Mouse (Mus musculus) liver, embryonic 15.5 days (tissue): Measurements from ENCODE around the gene Pam. TPM values are rescaled to one million over a fixed set of nuclear protein-coding genes. Genes with fewer than 3 reads are reported as not detected.

Experiments used
- ATAC-seq: fragments of 200-750 bp; cut with Nextera tagmentation; 2 replicates; pipeline ENCODE4 v1.8.0; 2017; ENCODE audit warnings: moderate number of reproducible peaks, mild to moderate bottlenecking, moderate library complexity; ENCODE audit not compliant: insufficient read depth
- H3K27ac ChIP-seq: fragments of 300-500 bp; sonication (generic); replicated peaks from 2 replicates; pipeline ENCODE4 v1.5.1; 2015; ENCODE audit warnings: mild to moderate bottlenecking, inconsistent platforms
- H3K27me3 ChIP-seq: fragments of 300-500 bp; sonication (generic); 2 replicates; pipeline ENCODE4 v1.6.1; 2015; ENCODE audit warnings: mild to moderate bottlenecking, inconsistent platforms
- H3K36me3 ChIP-seq: fragments of 300-500 bp; sonication (generic); replicated peaks from 2 replicates; pipeline ENCODE4 v1.6.1; 2015; ENCODE audit warnings: moderate library complexity, mild to moderate bottlenecking, inconsistent platforms
- H3K4me1 ChIP-seq: fragments of 300-500 bp; sonication (generic); replicated peaks from 2 replicates; pipeline ENCODE4 v1.6.1; 2015; ENCODE audit warnings: inconsistent platforms
- H3K4me2 ChIP-seq: fragments of 300-500 bp; sonication (generic); 2 replicates; pipeline ENCODE4 v1.6.1; 2015; ENCODE audit warnings: moderate library complexity, mild to moderate bottlenecking, inconsistent platforms
- H3K4me3 ChIP-seq: fragments of 300-500 bp; sonication (generic); replicated peaks from 2 replicates; pipeline ENCODE4 v1.5.1; 2015; ENCODE audit warnings: mild to moderate bottlenecking, inconsistent platforms
- H3K9ac ChIP-seq: fragments of 300-500 bp; sonication (generic); 2 replicates; pipeline ENCODE4 v1.6.1; 2015; ENCODE audit warnings: moderate library complexity, mild to moderate bottlenecking, inconsistent platforms
- H3K9me3 ChIP-seq: fragments of 300-500 bp; sonication (generic); replicated peaks from 2 replicates; pipeline ENCODE4 v1.6.1; 2016; ENCODE audit warnings: inconsistent platforms
- WGBS: fragments of 180-500 bp; shearing (Covaris S2); methylation state at CpG from one replicate; pipeline ENCODE4 v1.1.7; 2015; ENCODE audit warnings: mixed read lengths; ENCODE audit not compliant: insufficient replicate concordance; 5-methylcytosine and 5-hydroxymethylcytosine counted together
- polyA plus RNA-seq: library from polyadenylated mRNA; unstranded; fragments of >200 nt; fragmentation: Nextera tagmentation; extraction: Ambion mirVana; gene quantifications from 2 replicates; pipeline ENCODE4 v1.2.1, GENCODE M21; 2015

The Pam gene
- polyA plus RNA-seq, 1 experiment from 2014 or later, result 7.5 TPM

DNA sequence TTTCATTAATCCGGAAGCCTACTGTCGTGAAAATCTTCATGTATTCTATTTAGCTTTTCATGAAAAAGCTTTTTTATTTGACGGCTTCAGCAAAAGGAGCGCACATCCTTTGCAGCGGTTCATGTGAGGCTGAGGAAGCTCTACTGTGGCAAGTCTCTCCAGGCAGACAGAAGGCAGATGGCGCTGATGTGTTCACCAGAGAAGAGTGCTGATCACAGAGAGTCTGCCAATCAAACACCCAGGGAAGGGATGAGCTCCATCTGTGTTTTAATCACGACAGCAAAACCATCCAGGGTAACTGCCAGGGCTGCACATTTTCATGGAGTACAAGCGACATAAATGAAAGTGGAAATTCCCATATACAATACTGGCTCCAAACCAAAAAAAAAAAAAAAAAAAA is 63.6 kb downstream of the Pam start:
- Histone ChIP-seq H3K36me3 (no peaks in the 10 kb centered on the region), H3K4me2 (no peak overlapping the region), H3K4me3 (no peak overlapping the region), H3K27ac (no peak overlapping the region), H3K4me1 (no peaks in the 10 kb centered on the region), H3K27me3 (no peaks in the 10 kb centered on the region), H3K9ac (no peak overlapping the region), H3K9me3 (no peaks in the 10 kb centered on the region)
- 72% methylated on average over 8 of the region's 8 CpGs for WGBS
- no peak for ATAC-seq

DNA sequence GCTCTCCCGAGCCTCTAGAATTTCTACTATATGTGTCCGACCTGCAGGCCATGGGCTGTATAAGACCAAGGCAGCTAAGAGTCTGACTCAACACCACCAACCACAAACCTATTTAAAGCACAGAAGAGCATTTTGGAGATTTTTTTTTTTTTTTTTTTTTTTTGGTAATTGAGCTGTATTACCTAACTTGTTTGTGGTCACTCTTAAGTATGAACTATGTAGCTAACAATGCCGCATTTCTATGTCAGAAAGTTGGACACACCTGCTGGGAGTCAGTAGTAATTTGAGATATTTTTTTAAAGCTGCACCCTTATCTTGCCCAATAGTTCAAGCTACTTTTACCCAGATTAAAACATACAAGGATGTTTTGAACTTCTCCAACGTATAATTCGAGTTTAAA is 66.4 kb downstream of the Pam start:
- no peak for ATAC-seq
- WGBS, result 59% methylated on average over 5 of the region's 5 CpGs
- Histone ChIP-seq H3K36me3 (no peaks in the 10 kb centered on the region), H3K4me2 (no peak overlapping the region), H3K9me3 (no peaks in the 10 kb centered on the region), H3K4me3 (no peak overlapping the region), H3K27me3 (no peaks in the 10 kb centered on the region), H3K4me1 (no peaks in the 10 kb centered on the region), H3K27ac (no peak overlapping the region), H3K9ac (no peak overlapping the region)

DNA sequence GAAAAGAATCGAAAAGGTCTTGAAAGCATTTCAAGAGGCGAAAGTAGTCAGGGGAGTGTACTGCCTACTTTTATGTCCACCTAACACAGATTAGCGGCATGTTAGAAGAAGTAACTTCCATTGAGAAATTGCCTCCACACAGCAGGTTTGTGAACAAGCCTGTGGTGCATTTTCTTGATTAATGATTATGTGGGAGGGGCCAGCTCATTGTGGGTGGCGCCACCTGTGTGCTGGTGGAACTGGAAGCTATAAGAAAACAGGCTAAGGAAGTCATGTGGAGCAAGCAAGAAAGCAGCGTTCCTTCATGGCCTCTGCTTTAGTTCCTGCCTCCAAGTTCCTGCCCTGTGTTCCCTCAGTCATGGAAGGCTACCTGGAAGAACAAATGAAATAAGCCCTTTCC is 67.0 kb downstream of the Pam start:
- Histone ChIP-seq H3K9me3 (no peaks in the 10 kb centered on the region), H3K4me1 (no peaks in the 10 kb centered on the region), H3K9ac (no peak overlapping the region), H3K36me3 (no peaks in the 10 kb centered on the region), H3K27ac (no peak overlapping the region), H3K27me3 (no peaks in the 10 kb centered on the region), H3K4me3 (no peak overlapping the region), H3K4me2 (no peak overlapping the region)
- WGBS, result 39% methylated on average over 5 of the region's 5 CpGs
- ATAC-seq, result no peak

DNA sequence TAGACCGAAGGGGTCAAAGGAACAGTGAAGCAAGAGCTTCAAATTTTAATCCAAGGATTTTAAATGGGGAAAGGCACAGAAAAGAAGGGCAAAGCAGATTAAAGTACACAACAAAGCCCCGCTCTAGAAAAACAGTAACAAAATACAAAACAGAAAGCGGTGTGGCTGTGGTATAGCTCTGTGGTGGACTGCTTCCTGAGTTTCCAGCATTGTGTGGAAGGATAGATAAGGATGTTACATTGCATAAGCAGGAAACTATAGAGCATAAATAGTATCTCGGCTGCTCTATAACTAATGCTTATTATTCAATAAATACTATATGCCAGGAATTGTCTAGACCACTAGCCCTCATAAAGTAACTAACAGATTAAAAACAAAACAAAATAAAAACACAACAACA is 67.5 kb downstream of the Pam start:
- no peak; the same call in 1 of the 2 replicates for ATAC-seq
- Histone ChIP-seq H3K4me3 (no peak overlapping the region), H3K27ac (no peak overlapping the region), H3K27me3 (no peaks in the 10 kb centered on the region), H3K4me2 (no peak overlapping the region), H3K9ac (no peak overlapping the region), H3K4me1 (no peaks in the 10 kb centered on the region), H3K36me3 (no peaks in the 10 kb centered on the region), H3K9me3 (no peaks in the 10 kb centered on the region)
- WGBS, result 26% methylated on average over 4 of the region's 4 CpGs

DNA sequence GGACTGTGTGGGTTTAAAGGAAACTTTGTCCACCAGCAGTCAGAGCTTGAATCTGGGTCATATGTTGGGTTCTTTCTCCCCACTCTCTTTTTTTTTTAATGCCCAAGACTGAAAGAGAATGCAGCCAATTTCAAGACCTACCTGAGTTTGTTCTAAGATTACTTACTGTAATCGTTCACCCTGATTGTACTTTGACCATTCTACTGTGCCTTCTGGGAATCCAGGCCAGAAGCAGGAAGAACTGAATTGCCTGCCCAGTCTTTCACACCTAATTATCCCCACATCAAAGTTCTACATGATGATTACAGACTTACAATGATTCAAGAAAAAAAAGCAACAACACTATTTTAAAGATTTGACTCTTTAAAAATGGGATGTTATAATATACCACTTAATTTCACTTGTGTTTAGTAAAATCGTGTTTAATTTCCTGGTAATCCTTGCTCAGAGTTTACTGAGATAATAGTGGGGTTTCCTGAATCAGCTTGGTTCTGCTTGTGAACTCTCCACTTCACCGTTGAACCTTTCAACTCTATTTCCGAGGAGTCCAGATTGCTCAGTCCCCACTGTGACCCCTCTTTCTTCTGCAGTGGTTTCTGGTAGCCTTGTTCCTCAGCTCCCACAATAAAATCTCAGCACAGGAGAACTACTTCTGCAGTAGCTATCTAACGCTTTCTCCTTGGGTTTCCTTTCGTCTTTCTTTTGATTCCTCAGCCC is 69.4 kb downstream of the Pam start:
- no peak for ATAC-seq
- WGBS, result 53% methylated on average over 6 of the region's 6 CpGs
- Histone ChIP-seq H3K4me1 (no peaks in the 10 kb centered on the region), H3K27me3 (no peaks in the 10 kb centered on the region), H3K9ac (no peak overlapping the region), H3K4me3 (no peak overlapping the region), H3K27ac (no peak overlapping the region), H3K9me3 (no peaks in the 10 kb centered on the region), H3K4me2 (no peak overlapping the region), H3K36me3 (no peaks in the 10 kb centered on the region)

DNA sequence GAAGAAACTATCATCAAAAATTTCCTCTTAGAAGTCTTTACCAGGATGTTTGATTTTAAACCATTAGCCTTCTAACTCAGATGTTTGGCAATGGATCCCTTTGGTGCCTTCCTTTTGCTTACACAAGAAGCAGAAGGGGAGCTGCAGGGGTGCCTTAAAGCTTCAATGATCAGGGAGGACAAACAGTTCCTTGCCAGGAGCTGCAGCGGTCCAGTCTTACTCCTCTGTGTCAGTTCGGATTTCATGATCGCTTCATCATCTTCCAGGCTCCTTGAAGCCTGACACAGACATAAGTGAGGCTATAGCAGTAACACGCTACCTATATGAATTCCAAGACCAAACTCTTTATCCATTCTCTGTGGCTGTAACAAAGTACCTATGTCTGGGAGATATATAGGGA is 71.6 kb downstream of the Pam start:
- Histone ChIP-seq H3K4me1 (no peaks in the 10 kb centered on the region), H3K27me3 (no peaks in the 10 kb centered on the region), H3K36me3 (no peaks in the 10 kb centered on the region), H3K9ac (no peak overlapping the region), H3K27ac (no peak overlapping the region), H3K9me3 (no peaks in the 10 kb centered on the region), H3K4me3 (no peak overlapping the region), H3K4me2 (no peak overlapping the region)
- ATAC-seq, result no peak
- WGBS, result 75% methylated on average over 4 of the region's 4 CpGs

DNA sequence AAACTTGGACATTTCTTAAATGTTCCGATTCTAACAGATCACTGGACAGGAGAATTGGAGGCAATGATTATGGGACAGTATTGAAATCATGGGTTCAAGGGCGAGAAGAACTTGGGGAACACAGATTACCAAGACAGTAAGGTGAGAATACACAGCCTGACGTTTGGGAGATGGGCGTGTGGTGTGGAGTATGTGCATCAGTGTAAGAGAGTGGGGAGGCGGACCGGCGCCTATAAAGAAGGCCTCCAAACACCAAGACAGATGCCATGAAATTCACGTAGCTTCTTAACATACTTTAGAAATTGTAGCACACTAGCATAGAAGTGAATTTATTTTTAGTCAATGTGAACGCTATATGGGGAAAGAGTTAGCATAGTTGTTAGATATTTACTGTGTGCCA is 76.5 kb downstream of the Pam start:
- H3K4me2 ChIP-seq, result no peak overlapping the region
- WGBS, result 70% methylated on average over 9 of the region's 9 CpGs
- H3K9ac ChIP-seq, result no peak overlapping the region
- no peaks in the 10 kb centered on the region for H3K36me3 ChIP-seq
- H3K4me3 ChIP-seq, result no peak overlapping the region
- no peaks in the 10 kb centered on the region for H3K27me3 ChIP-seq
- no peak overlapping the region for H3K27ac ChIP-seq
- H3K4me1 ChIP-seq, result no peaks in the 10 kb centered on the region
- ATAC-seq, result no peak
- H3K9me3 ChIP-seq, result no peaks in the 10 kb centered on the region

DNA sequence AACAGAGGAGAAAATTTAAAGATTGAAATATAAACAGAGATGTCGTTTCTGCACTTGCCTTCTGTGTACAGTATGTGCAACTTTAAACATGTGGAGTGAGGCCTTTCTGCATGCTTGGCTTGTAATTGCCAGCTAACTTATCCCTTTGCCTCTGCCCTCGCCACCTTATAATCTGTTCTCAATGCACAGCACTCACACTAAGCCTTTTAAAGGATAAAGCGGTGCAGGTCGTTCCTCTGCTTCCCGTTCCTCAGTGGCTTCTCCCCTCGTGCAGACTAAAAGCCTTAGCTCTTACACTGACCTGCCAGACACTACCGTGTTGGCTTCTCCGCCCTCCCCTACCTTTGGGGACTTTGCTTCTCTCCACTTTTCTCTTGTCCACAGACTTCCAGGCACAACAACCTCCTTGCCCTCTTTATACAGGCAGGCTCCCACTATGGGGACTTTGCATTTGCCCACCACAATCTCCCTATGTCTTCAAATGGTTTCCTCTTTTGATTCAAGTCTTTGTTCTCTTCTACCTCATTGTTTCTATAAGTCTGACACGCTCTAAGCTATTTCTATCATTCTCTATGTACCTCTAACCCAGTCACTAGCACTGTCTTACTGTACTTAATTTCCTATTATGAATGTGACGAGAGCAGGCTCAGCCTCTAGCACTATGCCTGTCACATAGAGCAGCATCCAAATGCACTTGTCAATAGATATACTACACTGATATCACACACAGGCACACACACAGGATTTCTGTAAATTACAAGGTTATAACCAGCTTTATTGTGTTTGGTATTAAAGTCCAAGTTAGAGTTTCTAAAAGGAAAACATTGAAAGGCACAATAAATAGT is 79.2 kb downstream of the Pam start:
- Histone ChIP-seq H3K9me3 (no peaks in the 10 kb centered on the region), H3K4me1 (no peaks in the 10 kb centered on the region), H3K4me3 (no peak overlapping the region), H3K27me3 (no peaks in the 10 kb centered on the region), H3K9ac (no peak overlapping the region), H3K36me3 (no peaks in the 10 kb centered on the region), H3K4me2 (no peak overlapping the region), H3K27ac (no peak overlapping the region)
- WGBS, result 59% methylated on average over 10 of the region's 10 CpGs
- no peak for ATAC-seq

DNA sequence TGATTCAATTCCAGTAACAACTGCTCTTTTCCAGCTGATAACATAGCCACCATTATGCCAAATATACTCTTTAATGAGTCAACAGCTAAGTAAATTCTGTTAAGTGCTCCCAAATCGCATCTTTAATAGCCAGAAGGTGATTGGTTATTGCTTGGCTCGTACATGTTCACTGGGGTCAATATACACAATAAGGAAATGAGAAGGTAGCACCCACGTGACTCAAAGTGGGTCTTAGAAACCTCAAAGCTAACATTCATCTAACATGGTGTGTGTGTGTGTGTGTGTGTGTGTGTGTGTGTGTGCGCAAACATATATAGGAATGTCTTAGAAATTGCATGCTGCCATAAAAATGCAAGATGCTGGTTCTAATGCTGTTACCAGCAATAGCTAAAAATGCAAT is 79.9 kb downstream of the Pam start:
- Histone ChIP-seq H3K27me3 (no peaks in the 10 kb centered on the region), H3K36me3 (no peaks in the 10 kb centered on the region), H3K4me2 (no peak overlapping the region), H3K27ac (no peak overlapping the region), H3K9me3 (no peaks in the 10 kb centered on the region), H3K9ac (no peak overlapping the region), H3K4me1 (no peaks in the 10 kb centered on the region), H3K4me3 (no peak overlapping the region)
- no peak for ATAC-seq
- WGBS, result 64% methylated on average over 4 of the region's 4 CpGs

DNA sequence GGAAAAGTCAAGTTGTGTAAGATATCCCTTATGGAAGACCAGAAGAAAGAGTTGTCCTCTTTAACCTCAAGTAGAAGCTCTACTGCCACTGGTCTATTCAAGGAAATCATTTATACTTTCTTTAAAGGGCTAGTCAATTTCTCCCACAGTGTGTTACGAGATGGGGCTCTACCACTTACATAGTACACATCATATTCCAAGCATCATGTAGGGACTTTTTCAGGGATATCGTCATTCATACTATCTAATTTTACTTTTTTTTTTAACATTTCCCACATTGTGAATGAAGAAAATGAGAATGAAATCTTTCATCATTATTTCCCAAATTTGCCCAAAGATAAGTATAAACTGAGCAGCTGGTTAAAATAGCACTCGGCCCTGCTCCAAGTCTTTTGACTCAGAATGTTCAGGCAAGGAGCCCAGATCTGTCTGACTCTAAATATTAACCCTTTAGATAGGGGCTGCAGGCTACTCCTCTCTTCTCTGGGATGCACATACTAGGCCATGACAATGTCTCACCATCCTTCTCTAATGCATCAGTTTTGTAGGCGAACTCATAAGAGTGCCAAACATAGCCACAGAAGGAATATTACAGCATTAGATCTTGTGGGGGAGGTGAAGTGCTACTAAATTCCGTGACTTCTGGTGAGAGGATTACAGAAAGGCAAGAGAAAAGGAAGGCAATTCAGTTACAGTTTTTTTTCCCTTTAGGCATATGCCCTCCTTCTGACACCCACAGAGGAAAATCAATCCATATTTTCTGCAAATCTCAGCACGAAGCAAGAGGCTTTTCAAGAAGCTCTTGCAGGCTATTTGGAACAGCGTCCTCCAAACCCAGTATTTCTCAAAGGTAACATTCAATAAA is 92.7 kb downstream of the Pam start:
- ATAC-seq, result no peak
- no peaks in the 10 kb centered on the region for H3K9me3 ChIP-seq
- H3K4me3 ChIP-seq, result no peak overlapping the region
- H3K36me3 ChIP-seq, result no peaks in the 10 kb centered on the region
- H3K9ac ChIP-seq, result no peak overlapping the region
- H3K4me2 ChIP-seq, result no peak overlapping the region
- WGBS, result 54% methylated on average over 7 of the region's 7 CpGs
- H3K4me1 ChIP-seq, result no peaks in the 10 kb centered on the region
- no peaks in the 10 kb centered on the region for H3K27me3 ChIP-seq
- no peak overlapping the region for H3K27ac ChIP-seq

DNA sequence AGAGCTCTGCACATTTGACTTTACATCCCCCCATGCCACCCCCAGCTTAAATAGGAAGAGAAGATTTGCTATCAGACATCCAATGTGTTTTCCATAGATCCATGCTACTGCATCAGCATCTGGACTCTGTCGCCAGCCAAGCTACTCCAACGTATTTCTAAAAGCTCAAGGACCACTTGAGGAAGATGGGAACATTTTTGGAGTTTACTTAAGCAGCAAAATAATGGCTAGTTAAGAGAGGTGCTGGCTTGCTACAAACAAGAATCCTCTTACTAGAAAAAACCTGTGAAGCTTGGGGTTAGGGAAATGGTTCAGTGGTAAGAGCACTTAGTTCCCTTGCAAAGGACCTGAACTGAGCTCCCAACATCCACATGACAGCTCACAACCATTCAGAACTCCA is 96.0 kb downstream of the Pam start:
- 78% methylated on average over 2 of the region's 2 CpGs for WGBS
- Histone ChIP-seq H3K27ac (no peak overlapping the region), H3K4me2 (no peak overlapping the region), H3K9me3 (no peaks in the 10 kb centered on the region), H3K36me3 (no peaks in the 10 kb centered on the region), H3K9ac (no peak overlapping the region), H3K4me3 (no peak overlapping the region), H3K27me3 (no peaks in the 10 kb centered on the region), H3K4me1 (no peaks in the 10 kb centered on the region)
- no peak for ATAC-seq
